Comparison of ENCODE assay signal across 8 mouse cellular contexts in genomic region chr6:87981030-87981485, GRCm38 (mm10). TPM values are rescaled to one million over a fixed set of nuclear protein-coding genes. Genes with fewer than 3 reads are reported as not detected.
A peak's percentile ranks its signal among the peaks of the same experiment; 100 is the strongest.
DNase-seq lines count a peak whose midpoint lies in the region; ATAC-seq and TF ChIP-seq lines count a peak whose summit lies in the region.

No protein-coding gene starts in this region.

- H3K27me3 ChIP-seq in heart, embryonic 15.5 days = no peaks in the 10 kb centered on the region
- no peaks in the 10 kb centered on the region for H3K27me3 ChIP-seq in limb, embryonic 14.5 days (ENCODE audit: control insufficient read depth, insufficient read depth, low read length)
- H3K27me3 ChIP-seq in neural tube, embryonic 14.5 days (ENCODE audit: control insufficient read depth, insufficient read depth, low read length) = peaks cover 3% of the 10 kb centered on the region; the same call in 1 of the 2 replicates

- H3K4me1 ChIP-seq in heart, embryonic 15.5 days (replicated peaks) = peaks cover 6% of the 10 kb centered on the region
- H3K4me1 ChIP-seq in limb, embryonic 14.5 days (ENCODE audit: control insufficient read depth, insufficient read depth, low read length) = peaks cover 14% of the 10 kb centered on the region
- peaks cover 18% of the 10 kb centered on the region for H3K4me1 ChIP-seq in neural tube, embryonic 14.5 days (ENCODE audit: control insufficient read depth, insufficient read depth, low read length)

- no peak for TF ChIP-seq POLR2A in limb, embryonic 14.5 days (IDR thresholded peaks at IDR 0.05; ENCODE audit: borderline replicate concordance, extremely low read depth, insufficient read depth, insufficient read length)

- ATAC-seq in heart, embryonic 15.5 days (replicated peaks; ENCODE audit: insufficient number of reproducible peaks, insufficient read depth, low FRiP score, low read depth) = peak; percentile 32
- ATAC-seq in limb, embryonic 14.5 days (ENCODE audit: low FRiP score, low read depth) = peak; percentile 35
- ATAC-seq in neural tube, embryonic 14.5 days (ENCODE audit: low read depth) = peak; percentile 55

- under 1% methylated on average over 48 of the region's 56 CpGs for WGBS in heart, embryonic 15.5 days
- WGBS in limb, embryonic 14.5 days = 1% methylated on average over 45 of the region's 56 CpGs
- WGBS in neural tube, embryonic 14.5 days = under 1% methylated on average over 29 of the region's 56 CpGs

- H3K4me2 ChIP-seq in heart, embryonic 15.5 days = peak overlapping the region; percentile 75
- peak overlapping the region; percentile 72 for H3K4me2 ChIP-seq in limb, embryonic 14.5 days (replicated peaks; ENCODE audit: low read depth, low read length, severe bottlenecking)
- H3K4me2 ChIP-seq in neural tube, embryonic 14.5 days (ENCODE audit: low read depth, low read length) = peak overlapping the region; percentile 83

- peak overlapping the region; percentile 33 for H3K27ac ChIP-seq in heart, embryonic 15.5 days
- peak overlapping the region; percentile 91 for H3K27ac ChIP-seq in limb, embryonic 14.5 days (replicated peaks; ENCODE audit: low read depth, low read length)
- peak overlapping the region; percentile 87 for H3K27ac ChIP-seq in neural tube, embryonic 14.5 days (ENCODE audit: low read depth, low read length)

- H3K36me3 ChIP-seq in heart, embryonic 15.5 days = no peaks in the 10 kb centered on the region; the same call in 1 of the 2 replicates
- H3K36me3 ChIP-seq in limb, embryonic 14.5 days (ENCODE audit: control insufficient read depth, insufficient read depth, low read length) = peaks cover 19% of the 10 kb centered on the region
- H3K36me3 ChIP-seq in neural tube, embryonic 14.5 days (ENCODE audit: control insufficient read depth, insufficient read depth, low read length) = 0 out of 2 replicates have a peak, but pooled peaks cover 9% of the 10 kb centered on the region

- H3K9me3 ChIP-seq in heart, embryonic 15.5 days (replicated peaks) = no peaks in the 10 kb centered on the region
- H3K9me3 ChIP-seq in limb, embryonic 14.5 days (ENCODE audit: control insufficient read depth, low read length) = no peaks in the 10 kb centered on the region
- H3K9me3 ChIP-seq in neural tube, embryonic 14.5 days (ENCODE audit: control insufficient read depth, low read length) = no peaks in the 10 kb centered on the region

- peak overlapping the region; percentile 80 for H3K4me3 ChIP-seq in heart, embryonic 15.5 days
- H3K4me3 ChIP-seq in limb, embryonic 14.5 days (replicated peaks; ENCODE audit: low read length) = peak overlapping the region; percentile 92
- H3K4me3 ChIP-seq in neural tube, embryonic 14.5 days (ENCODE audit: low read depth, low read length) = peak overlapping the region; percentile 69

- H3K9ac ChIP-seq in heart, embryonic 15.5 days = peak overlapping the region; percentile 77
- H3K9ac ChIP-seq in limb, embryonic 14.5 days (ENCODE audit: low read depth, low read length, severe bottlenecking) = peak overlapping the region; percentile 91
- H3K9ac ChIP-seq in neural tube, embryonic 14.5 days (replicated peaks; ENCODE audit: low read depth, low read length) = peak overlapping the region; percentile 85

- peak; percentile 30 for DNase-seq in embryo, embryonic 11.5 days (ENCODE audit: low read depth, low spot score)
- no peak for DNase-seq in embryo, embryonic 9.5 days (ENCODE audit: extremely low spot score)
- DNase-seq in urinary bladder, postnatal 14 days (ENCODE audit: low spot score) = peak; percentile 33
- no peak for DNase-seq in urinary bladder, postnatal 10 days (ENCODE audit: low spot score)
- DNase-seq in limb, embryonic 14.5 days (ENCODE audit: low spot score) = no peak
- no peak for DNase-seq in urinary bladder, postnatal 4 days (ENCODE audit: low spot score in 2 of 2)

RNA-seq across cellular contexts. Expression of gene H1fx, which starts 0.4 kb away (rescaled TPM):
- polyA plus RNA-seq in heart, embryonic 15.5 days (2015; fragmentation: Nextera tagmentation; extraction: Ambion mirVana) = 18.1 and 23.2 TPM in 2 replicates
- 118 and 159 TPM in 2 replicates for polyA plus RNA-seq in limb, embryonic 14.5 days (2012; rRNA removed)
- polyA plus RNA-seq in limb, embryonic 14.5 days (2014; fragmentation: Nextera tagmentation; extraction: Ambion mirVana) = 61.9 and 80.5 TPM in 2 replicates
- 20.4 and 20.8 TPM in 2 replicates for polyA plus RNA-seq in neural tube, embryonic 14.5 days (2014; fragmentation: Nextera tagmentation; extraction: Ambion mirVana)

Comparison
In these comparisons a context has a peak if more than half of its experiments do, and no peak if none do; other contexts are left out.
1. DNase-seq: peak in embryo, embryonic 11.5 days (single experiment) and urinary bladder, postnatal 14 days (single experiment); none in embryo, embryonic 9.5 days (single experiment), urinary bladder, postnatal 10 days (single experiment), limb, embryonic 14.5 days (single experiment) and urinary bladder, postnatal 4 days (0 of 2).
2. H3K27ac ChIP-seq: peak in every context shown above with its lines; median percentile 91 in limb, embryonic 14.5 days; 87 in neural tube, embryonic 14.5 days; 33 in heart, embryonic 15.5 days.
3. Peak in every context shown above with its lines, with median percentiles within 50 percentile points of each other: ATAC-seq, H3K4me2 ChIP-seq, H3K4me3 ChIP-seq and H3K9ac ChIP-seq.